Mouse (Mus musculus): Measurements from ENCODE around the gene Apol11b. TPM values are rescaled to one million over a fixed set of nuclear protein-coding genes. Genes with fewer than 3 reads are reported as not detected.

Gene Apol11b
- total RNA-seq, 2 experiments from 2014 or later: not detected

Other genes with a start within 250 kb of the Apol11b start
- under 1 TPM; 0.48 to 0.68 TPM for gene Apol7a, start 244.2 kb downstream of the Apol11b start, total RNA-seq (2021)
- under 1 TPM in 1 of 2 experiments, not detected in 1; 0.23 TPM for gene Apol9a, start 232.2 kb downstream of the Apol11b start, total RNA-seq (2021)
- gene Apol7b, start 195.8 kb downstream of the Apol11b start, total RNA-seq (2021): under 1 TPM in 1 of 2 experiments, not detected in 1; 0.33 TPM
- not detected for gene Apol10a, start 166.2 kb downstream of the Apol11b start, total RNA-seq (2021)
- gene Apol11a, start 135.0 kb downstream of the Apol11b start, total RNA-seq (2021): not detected
- gene Apol7c, start 110.0 kb downstream of the Apol11b start, total RNA-seq (2021): not detected
- not detected for gene 1700025B11Rik, start 81.4 kb downstream of the Apol11b start, total RNA-seq (2021)
- not detected for gene Apol10b, start 47.2 kb downstream of the Apol11b start, total RNA-seq (2021)
- gene Gm36245, start 44.0 kb downstream of the Apol11b start, total RNA-seq (2021): not detected
- gene Apol7e, start 55.6 kb upstream of the Apol11b start, total RNA-seq (2021): under 1 TPM; 0.30 to 0.31 TPM
- under 1 TPM in 1 of 2 experiments, not detected in 1; 0.37 TPM for gene Apol9b, start 85.8 kb upstream of the Apol11b start, total RNA-seq (2021)
- 1 to 10 TPM; 1.3 to 3.2 TPM for gene Apol8, start 113.7 kb upstream of the Apol11b start, total RNA-seq (2021)
- 10 to 100 TPM; 70.3 to 73.8 TPM for gene Myh9, start 198.9 kb upstream of the Apol11b start, total RNA-seq (2021)